Mouse (Mus musculus) hindbrain, embryonic 14.5 days (tissue): ENCODE results near the gene Klf3. TPM values are rescaled to one million over a fixed set of nuclear protein-coding genes. Genes with fewer than 3 reads are reported as not detected.

ENCODE experiments used
- ATAC-seq: fragments of 200-750 bp; cut with Nextera tagmentation; 2 replicates; pipeline ENCODE4 v1.8.0; 2017; ENCODE audit warnings: moderate number of reproducible peaks, mild to moderate bottlenecking, moderate TSS enrichment, moderate library complexity; ENCODE audit not compliant: low FRiP score
- DNase-seq: peaks from one replicate; pipeline ENCODE4 v3.0.0-alpha.2; 2015; ENCODE audit warnings: low spot score
- H3K27ac ChIP-seq: fragments of 300-500 bp; sonication (generic); 2 replicates; pipeline ENCODE4 v1.5.1; 2014; ENCODE audit warnings: mild to moderate bottlenecking, moderate library complexity
- H3K27me3 ChIP-seq: fragments of 300-500 bp; sonication (generic); 2 replicates; pipeline ENCODE4 v1.6.1; 2014; ENCODE audit warnings: mild to moderate bottlenecking, low read length, mixed read lengths; ENCODE audit not compliant: control insufficient read depth, insufficient read depth
- H3K36me3 ChIP-seq: fragments of 300-500 bp; sonication (generic); replicated peaks from 2 replicates; pipeline ENCODE4 v1.6.1; 2014; ENCODE audit not compliant: control insufficient read depth, insufficient read depth
- H3K4me1 ChIP-seq: fragments of 300-500 bp; sonication (generic); replicated peaks from 2 replicates; pipeline ENCODE4 v1.6.1; 2014; ENCODE audit warnings: antibody characterized with exemption, low read length, mixed read lengths; ENCODE audit not compliant: control insufficient read depth, insufficient read depth
- H3K4me2 ChIP-seq: fragments of 300-500 bp; sonication (generic); replicated peaks from 2 replicates; pipeline ENCODE4 v1.6.1; 2014; ENCODE audit warnings: mild to moderate bottlenecking, moderate library complexity
- H3K4me3 ChIP-seq: fragments of 300-500 bp; sonication (generic); replicated peaks from 2 replicates; pipeline ENCODE4 v1.5.1; 2014; ENCODE audit warnings: mild to moderate bottlenecking, low read length
- H3K9ac ChIP-seq: fragments of 300-500 bp; sonication (generic); 2 replicates; pipeline ENCODE4 v1.6.1; 2014
- H3K9me3 ChIP-seq: fragments of 300-500 bp; sonication (generic); 2 replicates; pipeline ENCODE4 v1.6.1; 2016; ENCODE audit warnings: low read length; ENCODE audit not compliant: control insufficient read depth
- WGBS: fragments of 180-500 bp; shearing (Covaris S2); extraction: QIAGEN DNeasy Blood & Tissue Kit; methylation state at CpG from one replicate; pipeline ENCODE4 v1.1.7; 2014; 5-methylcytosine and 5-hydroxymethylcytosine counted together
- polyA plus RNA-seq: library from polyadenylated mRNA; unstranded; fragments of >200 nt; fragmentation: Nextera tagmentation; extraction: Ambion mirVana; gene quantifications from 2 replicates; pipeline ENCODE4 v1.2.1, GENCODE M21; 2014

Klf3 gene
- polyA plus RNA-seq, 1 experiment from 2014 or later: 24.3 TPM

- DNase-seq: peak; percentile 100
- Histone ChIP-seq H3K4me2 (no peak overlapping the region), H3K9ac (no peak overlapping the region), H3K4me1 (peaks cover 28% of the 10 kb centered on the region), H3K4me3 (no peak overlapping the region), H3K27me3 (no peaks in the 10 kb centered on the region), H3K9me3 (no peaks in the 10 kb centered on the region), H3K27ac (no peak overlapping the region), H3K36me3 (no peaks in the 10 kb centered on the region)
- 13% methylated on average over 9 of the region's 9 CpGs for WGBS
- no peak for ATAC-seq
Observed at GRCm38 (mm10) chr5:64813361-64813760, 10.2 kb downstream of the Klf3 start.

- Histone ChIP-seq H3K36me3 (0 out of 2 replicates have a peak, but pooled peaks cover 6% of the 10 kb centered on the region), H3K27ac (no peak overlapping the region), H3K4me3 (no peak overlapping the region), H3K9me3 (no peaks in the 10 kb centered on the region), H3K9ac (no peak overlapping the region), H3K4me1 (peaks cover 28% of the 10 kb centered on the region), H3K4me2 (no peak overlapping the region), H3K27me3 (no peaks in the 10 kb centered on the region)
- no peak for DNase-seq
- 93% methylated on average over 7 of the region's 7 CpGs for WGBS
- no peak for ATAC-seq
Observed at GRCm38 (mm10) chr5:64814416-64814815, 11.2 kb downstream of the Klf3 start.

GRCm38 (mm10) chr5:64815631-64816030 is 12.4 kb downstream of the Klf3 start:
- no peaks in the 10 kb centered on the region for H3K9me3 ChIP-seq
- WGBS: 95% methylated on average over 8 of the region's 8 CpGs
- no peak overlapping the region for H3K9ac ChIP-seq
- H3K4me2 ChIP-seq: no peak overlapping the region
- peaks cover 22% of the 10 kb centered on the region for H3K4me1 ChIP-seq
- ATAC-seq (no peak), DNase-seq (no peak)
- no peaks in the 10 kb centered on the region for H3K27me3 ChIP-seq
- H3K27ac ChIP-seq: no peak overlapping the region
- no peak overlapping the region for H3K4me3 ChIP-seq
- H3K36me3 ChIP-seq: 0 out of 2 replicates have a peak, but pooled peaks cover 7% of the 10 kb centered on the region

- Histone ChIP-seq H3K4me3 (no peak overlapping the region), H3K27ac (no peak overlapping the region), H3K36me3 (0 out of 2 replicates have a peak, but pooled peaks cover 7% of the 10 kb centered on the region), H3K27me3 (no peaks in the 10 kb centered on the region), H3K4me2 (no peak overlapping the region), H3K4me1 (peaks cover 14% of the 10 kb centered on the region), H3K9ac (no peak overlapping the region), H3K9me3 (no peaks in the 10 kb centered on the region)
- 84% methylated on average over 15 of the region's 15 CpGs for WGBS
- ATAC-seq: no peak
- DNase-seq: no peak
Observed at GRCm38 (mm10) chr5:64816290-64816973, 13.2 kb downstream of the Klf3 start.

- no peak overlapping the region for H3K27ac ChIP-seq
- DNase-seq: no peak
- H3K4me3 ChIP-seq: no peak overlapping the region
- no peak for ATAC-seq
- no peaks in the 10 kb centered on the region for H3K9me3 ChIP-seq
- H3K9ac ChIP-seq: no peak overlapping the region
- H3K4me2 ChIP-seq: no peak overlapping the region
- peaks cover 9% of the 10 kb centered on the region for H3K4me1 ChIP-seq
- 86% methylated on average over 8 of the region's 8 CpGs for WGBS
- no peaks in the 10 kb centered on the region for H3K27me3 ChIP-seq
- 0 out of 2 replicates have a peak, but pooled peaks cover 7% of the 10 kb centered on the region for H3K36me3 ChIP-seq
Observed at GRCm38 (mm10) chr5:64816974-64817296, 13.7 kb downstream of the Klf3 start.

- ATAC-seq: no peak
- no peak for DNase-seq
- peaks cover 26% of the 10 kb centered on the region for H3K36me3 ChIP-seq
Observed at GRCm38 (mm10) chr5:64819390-64819789, 16.2 kb downstream of the Klf3 start.

GRCm38 (mm10) chr5:64820138-64820537 is 16.9 kb downstream of the Klf3 start:
- Histone ChIP-seq H3K9ac (no peak overlapping the region), H3K27ac (no peak overlapping the region), H3K4me1 (no peaks in the 10 kb centered on the region), H3K9me3 (no peaks in the 10 kb centered on the region), H3K36me3 (peaks cover 26% of the 10 kb centered on the region), H3K4me2 (no peak overlapping the region), H3K27me3 (no peaks in the 10 kb centered on the region), H3K4me3 (no peak overlapping the region)
- DNase-seq (no peak), ATAC-seq (no peak)
- WGBS: 78% methylated on average over 10 of the region's 10 CpGs

More at GRCm38 (mm10) chr5:64819390-64819789, 16.2 kb downstream of the Klf3 start:
- H3K4me1 ChIP-seq: no peaks in the 10 kb centered on the region
- H3K4me3 ChIP-seq: no peak overlapping the region
- WGBS: 91% methylated on average over 6 of the region's 6 CpGs
- no peak overlapping the region for H3K4me2 ChIP-seq
- no peak overlapping the region for H3K9ac ChIP-seq
- H3K9me3 ChIP-seq: no peaks in the 10 kb centered on the region
- H3K27ac ChIP-seq: no peak overlapping the region
- H3K27me3 ChIP-seq: no peaks in the 10 kb centered on the region

- WGBS: 88% methylated on average over 2 of the region's 2 CpGs
- no peak overlapping the region for H3K4me2 ChIP-seq
- peaks cover 26% of the 10 kb centered on the region for H3K36me3 ChIP-seq
- H3K9me3 ChIP-seq: no peaks in the 10 kb centered on the region
- H3K4me3 ChIP-seq: no peak overlapping the region
- H3K4me1 ChIP-seq: no peaks in the 10 kb centered on the region
- no peak overlapping the region for H3K27ac ChIP-seq
- no peak overlapping the region for H3K9ac ChIP-seq
- DNase-seq (no peak), ATAC-seq (no peak)
- no peaks in the 10 kb centered on the region for H3K27me3 ChIP-seq
Observed at GRCm38 (mm10) chr5:64821294-64821693, 18.1 kb downstream of the Klf3 start.

- Histone ChIP-seq H3K27me3 (no peaks in the 10 kb centered on the region), H3K27ac (no peak overlapping the region), H3K4me1 (no peaks in the 10 kb centered on the region), H3K36me3 (peaks cover 27% of the 10 kb centered on the region), H3K4me2 (no peak overlapping the region), H3K9ac (no peak overlapping the region), H3K4me3 (no peak overlapping the region), H3K9me3 (no peaks in the 10 kb centered on the region)
- WGBS: 95% methylated on average over 24 of the region's 24 CpGs
- DNase-seq (no peak), ATAC-seq (no peak)
Observed at GRCm38 (mm10) chr5:64821964-64822363, 18.8 kb downstream of the Klf3 start.

- Histone ChIP-seq H3K4me1 (no peaks in the 10 kb centered on the region), H3K9ac (no peak overlapping the region), H3K4me3 (no peak overlapping the region), H3K27me3 (no peaks in the 10 kb centered on the region), H3K36me3 (peaks cover 41% of the 10 kb centered on the region), H3K9me3 (no peaks in the 10 kb centered on the region), H3K4me2 (no peak overlapping the region), H3K27ac (no peak overlapping the region)
- 95% methylated on average over 11 of the region's 11 CpGs for WGBS
- ATAC-seq (no peak), DNase-seq (no peak)
Observed at GRCm38 (mm10) chr5:64823431-64823830, 20.2 kb downstream of the Klf3 start.
